Mouse (Mus musculus): ENCODE results near the gene Tmem52. TPM values are rescaled to one million over a fixed set of nuclear protein-coding genes. Genes with fewer than 3 reads are reported as not detected.
A peak's percentile ranks its signal among the peaks of the same experiment; 100 is the strongest.

Gene Tmem52
- polyA plus RNA-seq, 1 experiment from 2014 or later, result not detected

- Histone ChIP-seq H3K9me3 (ENCODE audit: control insufficient read depth, low read length) (no peaks in the 10 kb centered on the region), H3K4me1 (ENCODE audit: control insufficient read depth, insufficient read depth, low read length) (no peaks in the 10 kb centered on the region), H3K4me2 (ENCODE audit: low read depth, severe bottlenecking) (no peak overlapping the region), H3K4me3 (ENCODE audit: low read depth, low read length) (no peak overlapping the region), H3K27ac (replicated peaks; ENCODE audit: low read depth, low read length) (no peak overlapping the region), H3K27me3 (ENCODE audit: control insufficient read depth, insufficient read depth, low read length) (no peaks in the 10 kb centered on the region), H3K36me3 (ENCODE audit: control insufficient read depth, insufficient read depth, low read length) (no peaks in the 10 kb centered on the region), H3K9ac (ENCODE audit: low read length) (no peak overlapping the region)
- DNase-seq (ENCODE audit: low spot score), result no peak
- WGBS, result 80% methylated on average over 5 of the region's 5 CpGs
- no peak for ATAC-seq (ENCODE audit: insufficient number of reproducible peaks, low FRiP score, low TSS enrichment, low read depth)
Observed at GRCm38 (mm10) chr4:155433993-155434392, 34.9 kb upstream of the Tmem52 start.

GRCm38 (mm10) chr4:155442808-155443207 lies 26.1 kb upstream of the Tmem52 start:
- no peaks in the 10 kb centered on the region for H3K36me3 ChIP-seq (ENCODE audit: control insufficient read depth, insufficient read depth, low read length)
- no peak overlapping the region for H3K27ac ChIP-seq (replicated peaks; ENCODE audit: low read depth, low read length)
- DNase-seq (ENCODE audit: low spot score), result no peak
- no peak overlapping the region for H3K9ac ChIP-seq (ENCODE audit: low read length)
- no peaks in the 10 kb centered on the region for H3K27me3 ChIP-seq (ENCODE audit: control insufficient read depth, insufficient read depth, low read length)
- no peaks in the 10 kb centered on the region for H3K4me1 ChIP-seq (ENCODE audit: control insufficient read depth, insufficient read depth, low read length)
- H3K4me3 ChIP-seq (ENCODE audit: low read depth, low read length), result no peak overlapping the region
- WGBS, result 71% methylated on average over 3 of the region's 3 CpGs
- no peaks in the 10 kb centered on the region for H3K9me3 ChIP-seq (ENCODE audit: control insufficient read depth, low read length)
- no peak overlapping the region for H3K4me2 ChIP-seq (ENCODE audit: low read depth, severe bottlenecking)
- no peak for ATAC-seq (ENCODE audit: insufficient number of reproducible peaks, low FRiP score, low TSS enrichment, low read depth)

GRCm38 (mm10) chr4:155451597-155451996 lies 17.3 kb upstream of the Tmem52 start:
- Histone ChIP-seq H3K4me3 (ENCODE audit: low read depth, low read length) (no peak overlapping the region), H3K9ac (ENCODE audit: low read length) (no peak overlapping the region)

GRCm38 (mm10) chr4:155458575-155458974 lies 10.3 kb upstream of the Tmem52 start:
- Histone ChIP-seq H3K36me3 (ENCODE audit: control insufficient read depth, insufficient read depth, low read length) (no peaks in the 10 kb centered on the region), H3K4me2 (ENCODE audit: low read depth, severe bottlenecking) (no peak overlapping the region), H3K4me1 (ENCODE audit: control insufficient read depth, insufficient read depth, low read length) (no peaks in the 10 kb centered on the region), H3K9ac (ENCODE audit: low read length) (no peak overlapping the region), H3K27me3 (ENCODE audit: control insufficient read depth, insufficient read depth, low read length) (no peaks in the 10 kb centered on the region), H3K27ac (replicated peaks; ENCODE audit: low read depth, low read length) (no peak overlapping the region), H3K4me3 (ENCODE audit: low read depth, low read length) (no peak overlapping the region), H3K9me3 (ENCODE audit: control insufficient read depth, low read length) (no peaks in the 10 kb centered on the region)
- 81% methylated on average over 5 of the region's 5 CpGs for WGBS
- ATAC-seq (ENCODE audit: insufficient number of reproducible peaks, low FRiP score, low TSS enrichment, low read depth) (no peak), DNase-seq (ENCODE audit: low spot score) (no peak)

More at GRCm38 (mm10) chr4:155451597-155451996, 17.3 kb upstream of the Tmem52 start:
- H3K27me3 ChIP-seq (ENCODE audit: control insufficient read depth, insufficient read depth, low read length), result no peaks in the 10 kb centered on the region
- H3K27ac ChIP-seq (replicated peaks; ENCODE audit: low read depth, low read length), result no peak overlapping the region
- 0 out of 2 replicates have a peak, but pooled peaks have one; percentile 39 for ATAC-seq (ENCODE audit: insufficient number of reproducible peaks, low FRiP score, low TSS enrichment, low read depth)
- no peaks in the 10 kb centered on the region for H3K36me3 ChIP-seq (ENCODE audit: control insufficient read depth, insufficient read depth, low read length)
- no peaks in the 10 kb centered on the region for H3K9me3 ChIP-seq (ENCODE audit: control insufficient read depth, low read length)
- H3K4me2 ChIP-seq (ENCODE audit: low read depth, severe bottlenecking), result no peak overlapping the region
- peak; percentile 46 for DNase-seq (ENCODE audit: low spot score)
- no peaks in the 10 kb centered on the region for H3K4me1 ChIP-seq (ENCODE audit: control insufficient read depth, insufficient read depth, low read length)
- 32% methylated on average over 10 of the region's 10 CpGs for WGBS

DNA sequence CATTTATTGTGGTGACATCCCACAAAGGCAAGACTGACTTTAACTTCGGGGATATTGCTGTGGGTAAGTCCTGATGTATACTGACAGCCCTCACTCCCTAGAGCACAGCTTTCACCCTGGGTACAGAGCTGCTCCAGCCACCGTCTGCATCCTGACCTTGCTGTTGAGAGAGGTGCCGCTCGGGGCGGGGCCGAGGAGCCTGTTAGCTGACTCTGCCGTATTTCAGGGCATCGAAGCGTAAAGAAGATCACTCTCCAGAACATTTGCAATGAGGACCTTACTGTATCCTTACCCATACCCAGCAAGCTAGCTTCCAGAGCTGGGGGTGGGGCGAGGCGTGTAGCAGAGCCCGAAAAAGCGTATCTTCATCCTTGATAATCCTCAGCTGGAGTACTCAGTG lies 5.9 kb upstream of the Tmem52 start:
- no peaks in the 10 kb centered on the region for H3K4me1 ChIP-seq (ENCODE audit: control insufficient read depth, insufficient read depth, low read length)
- no peak overlapping the region for H3K27ac ChIP-seq (replicated peaks; ENCODE audit: low read depth, low read length)
- WGBS, result 79% methylated on average over 13 of the region's 13 CpGs
- H3K36me3 ChIP-seq (ENCODE audit: control insufficient read depth, insufficient read depth, low read length), result no peaks in the 10 kb centered on the region
- DNase-seq (ENCODE audit: low spot score), result no peak
- H3K9ac ChIP-seq (ENCODE audit: low read length), result no peak overlapping the region
- H3K9me3 ChIP-seq (ENCODE audit: control insufficient read depth, low read length), result no peaks in the 10 kb centered on the region
- ATAC-seq (ENCODE audit: insufficient number of reproducible peaks, low FRiP score, low TSS enrichment, low read depth), result no peak
- H3K4me2 ChIP-seq (ENCODE audit: low read depth, severe bottlenecking), result no peak overlapping the region
- no peaks in the 10 kb centered on the region for H3K27me3 ChIP-seq (ENCODE audit: control insufficient read depth, insufficient read depth, low read length)
- no peak overlapping the region for H3K4me3 ChIP-seq (ENCODE audit: low read depth, low read length)

- Histone ChIP-seq H3K27ac (replicated peaks; ENCODE audit: low read depth, low read length) (no peak overlapping the region), H3K9me3 (ENCODE audit: control insufficient read depth, low read length) (no peaks in the 10 kb centered on the region), H3K27me3 (ENCODE audit: control insufficient read depth, insufficient read depth, low read length) (no peaks in the 10 kb centered on the region), H3K36me3 (ENCODE audit: control insufficient read depth, insufficient read depth, low read length) (no peaks in the 10 kb centered on the region), H3K4me2 (ENCODE audit: low read depth, severe bottlenecking) (no peak overlapping the region), H3K4me1 (ENCODE audit: control insufficient read depth, insufficient read depth, low read length) (no peaks in the 10 kb centered on the region), H3K9ac (ENCODE audit: low read length) (no peak overlapping the region), H3K4me3 (ENCODE audit: low read depth, low read length) (no peak overlapping the region)
- 92% methylated on average over 6 of the region's 6 CpGs for WGBS
- ATAC-seq (ENCODE audit: insufficient number of reproducible peaks, low FRiP score, low TSS enrichment, low read depth), result no peak
- DNase-seq (ENCODE audit: low spot score), result no peak
Observed at GRCm38 (mm10) chr4:155463611-155464010, 5.3 kb upstream of the Tmem52 start.

DNA sequence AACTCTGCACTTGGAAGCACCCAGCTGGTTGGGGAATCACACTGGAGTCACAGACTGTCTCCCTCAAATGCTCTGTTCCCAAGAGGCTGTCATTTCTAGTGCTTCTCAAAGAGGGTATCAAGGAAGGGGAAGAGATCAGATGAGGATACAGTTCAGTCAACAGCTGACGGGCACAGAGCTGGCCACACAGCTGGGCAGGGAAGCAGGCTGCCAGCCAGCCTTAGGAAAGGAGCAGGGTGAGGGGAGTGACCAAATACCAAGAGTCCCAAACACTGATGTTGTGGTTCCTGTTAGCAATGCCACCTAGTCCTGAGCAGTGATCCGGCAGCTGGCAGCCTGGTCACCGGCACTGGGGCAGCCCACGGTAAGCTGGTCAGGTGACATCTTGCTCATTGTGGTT lies 4.9 kb upstream of the Tmem52 start:
- no peak overlapping the region for H3K27ac ChIP-seq (replicated peaks; ENCODE audit: low read depth, low read length)
- DNase-seq (ENCODE audit: low spot score) (no peak), ATAC-seq (ENCODE audit: insufficient number of reproducible peaks, low FRiP score, low TSS enrichment, low read depth) (no peak)
- no peak overlapping the region for H3K4me2 ChIP-seq (ENCODE audit: low read depth, severe bottlenecking)
- H3K4me3 ChIP-seq (ENCODE audit: low read depth, low read length), result no peak overlapping the region
- H3K9ac ChIP-seq (ENCODE audit: low read length), result no peak overlapping the region
- H3K9me3 ChIP-seq (ENCODE audit: control insufficient read depth, low read length), result no peaks in the 10 kb centered on the region
- no peaks in the 10 kb centered on the region for H3K4me1 ChIP-seq (ENCODE audit: control insufficient read depth, insufficient read depth, low read length)
- WGBS, result 95% methylated on average over 4 of the region's 4 CpGs
- no peaks in the 10 kb centered on the region for H3K27me3 ChIP-seq (ENCODE audit: control insufficient read depth, insufficient read depth, low read length)
- H3K36me3 ChIP-seq (ENCODE audit: control insufficient read depth, insufficient read depth, low read length), result no peaks in the 10 kb centered on the region

DNA sequence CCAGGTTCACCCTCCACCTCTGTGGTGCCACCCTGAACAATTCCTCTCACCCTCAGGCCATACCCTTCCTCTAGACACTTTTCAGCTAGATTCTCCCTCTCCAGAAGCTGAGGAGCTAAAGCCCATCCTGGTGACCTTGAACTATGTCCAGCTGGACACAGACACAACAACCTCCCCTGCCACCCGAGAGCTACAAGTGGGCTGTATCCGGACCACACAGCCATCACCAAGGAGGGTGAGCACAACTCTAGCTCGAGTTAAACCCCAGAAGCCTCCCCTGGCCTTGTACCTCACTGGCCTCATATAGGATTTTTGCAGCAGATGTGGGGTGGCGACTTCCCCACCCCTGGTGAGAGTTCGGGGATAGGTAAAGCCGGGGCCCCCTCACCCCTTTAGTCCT lies 3.3 kb upstream of the Tmem52 start:
- H3K4me3 ChIP-seq (ENCODE audit: low read depth, low read length), result no peak overlapping the region
- H3K27ac ChIP-seq (replicated peaks; ENCODE audit: low read depth, low read length), result no peak overlapping the region
- H3K4me2 ChIP-seq (ENCODE audit: low read depth, severe bottlenecking), result no peak overlapping the region
- DNase-seq (ENCODE audit: low spot score) (no peak), ATAC-seq (ENCODE audit: insufficient number of reproducible peaks, low FRiP score, low TSS enrichment, low read depth) (no peak)
- no peaks in the 10 kb centered on the region for H3K9me3 ChIP-seq (ENCODE audit: control insufficient read depth, low read length)
- no peaks in the 10 kb centered on the region for H3K36me3 ChIP-seq (ENCODE audit: control insufficient read depth, insufficient read depth, low read length)
- H3K9ac ChIP-seq (ENCODE audit: low read length), result no peak overlapping the region
- no peaks in the 10 kb centered on the region for H3K4me1 ChIP-seq (ENCODE audit: control insufficient read depth, insufficient read depth, low read length)
- 87% methylated on average over 6 of the region's 6 CpGs for WGBS
- H3K27me3 ChIP-seq (ENCODE audit: control insufficient read depth, insufficient read depth, low read length), result peaks cover 8% of the 10 kb centered on the region

DNA sequence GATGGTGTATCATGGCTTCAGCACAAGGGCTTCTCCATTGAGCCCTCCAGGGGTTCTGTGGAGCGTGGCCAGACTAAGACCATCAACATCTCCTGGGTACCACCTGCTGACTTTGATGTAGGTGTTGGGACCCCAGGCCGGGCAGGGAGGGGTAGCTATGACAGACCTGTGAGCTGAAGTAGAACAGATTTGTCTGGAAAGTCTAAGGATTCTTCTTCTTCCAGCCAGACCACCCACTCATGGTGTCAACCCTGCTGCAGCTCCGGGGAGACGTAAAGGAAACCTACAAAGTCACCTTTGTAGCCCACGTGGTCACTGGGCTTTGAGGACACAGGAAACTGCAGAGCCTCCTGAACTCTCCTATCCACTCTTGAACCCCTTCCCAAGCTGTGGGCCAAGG lies 2.8 kb upstream of the Tmem52 start:
- ATAC-seq (ENCODE audit: insufficient number of reproducible peaks, low FRiP score, low TSS enrichment, low read depth) (no peak), DNase-seq (ENCODE audit: low spot score) (no peak)
- H3K27me3 ChIP-seq (ENCODE audit: control insufficient read depth, insufficient read depth, low read length), result peaks cover 8% of the 10 kb centered on the region
- no peaks in the 10 kb centered on the region for H3K9me3 ChIP-seq (ENCODE audit: control insufficient read depth, low read length)
- H3K4me2 ChIP-seq (ENCODE audit: low read depth, severe bottlenecking), result no peak overlapping the region
- 80% methylated on average over 5 of the region's 5 CpGs for WGBS
- H3K4me1 ChIP-seq (ENCODE audit: control insufficient read depth, insufficient read depth, low read length), result no peaks in the 10 kb centered on the region
- H3K4me3 ChIP-seq (ENCODE audit: low read depth, low read length), result no peak overlapping the region
- no peaks in the 10 kb centered on the region for H3K36me3 ChIP-seq (ENCODE audit: control insufficient read depth, insufficient read depth, low read length)
- H3K27ac ChIP-seq (replicated peaks; ENCODE audit: low read depth, low read length), result no peak overlapping the region
- no peak overlapping the region for H3K9ac ChIP-seq (ENCODE audit: low read length)

Measured in limb, embryonic 11.5 days (tissue).